ENCODE assay signal across 8 mouse cellular contexts in the genomic region with DNA sequence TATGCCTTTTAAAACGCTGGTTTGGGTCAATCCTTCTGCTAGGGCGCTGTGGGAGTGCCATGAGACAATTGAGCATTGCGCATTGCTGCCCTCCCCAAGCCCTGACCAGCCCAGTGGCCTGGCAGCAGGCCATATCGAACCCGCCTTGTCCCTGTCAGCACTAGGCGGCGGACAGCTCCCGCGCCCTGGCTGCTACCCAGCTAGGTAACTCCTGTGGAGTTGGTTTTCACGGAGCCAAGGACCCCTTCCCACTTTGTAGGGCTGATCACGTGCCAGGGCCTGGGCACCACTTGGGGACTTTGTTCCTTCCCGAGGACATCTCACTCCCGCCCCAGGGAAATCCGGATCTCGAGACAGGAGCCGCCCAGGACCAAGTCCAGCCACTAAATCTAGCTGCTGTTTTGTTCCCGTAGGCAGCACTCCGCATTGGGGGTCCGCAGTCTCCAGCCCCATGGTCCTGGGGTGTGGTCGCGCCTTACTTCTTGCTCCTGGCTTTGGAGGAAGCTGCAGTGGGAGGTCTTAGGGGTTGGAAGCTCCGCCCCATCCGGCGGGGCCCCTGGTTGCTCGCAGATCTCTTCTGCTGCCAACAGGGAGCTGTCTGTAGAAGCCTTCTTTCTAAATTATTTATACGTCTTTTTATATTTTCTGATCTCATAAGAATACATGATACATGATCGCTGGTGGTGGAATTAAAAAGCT. TPM values are rescaled to one million over a fixed set of nuclear protein-coding genes. Genes with fewer than 3 reads are reported as not detected.
DNase-seq lines count a peak whose midpoint lies in the region; ATAC-seq lines count a peak whose summit lies in the region.

No protein-coding gene starts in this region.

- peaks cover 9% of the 10 kb centered on the region for H3K4me1 ChIP-seq in hindbrain, embryonic 15.5 days (replicated peaks)
- peaks cover 7% of the 10 kb centered on the region for H3K4me1 ChIP-seq in midbrain, embryonic 10.5 days
- no peaks in the 10 kb centered on the region for H3K4me1 ChIP-seq in stomach, embryonic 14.5 days (ENCODE audit: control insufficient read depth, insufficient read depth, low read length)

- H3K27ac ChIP-seq in hindbrain, embryonic 15.5 days (replicated peaks): no peak overlapping the region
- H3K27ac ChIP-seq in midbrain, embryonic 10.5 days (replicated peaks): no peak overlapping the region
- no peak overlapping the region for H3K27ac ChIP-seq in stomach, embryonic 14.5 days (ENCODE audit: low read length)

- DNase-seq in left cerebral cortex, postnatal 14 days (ENCODE audit: low spot score in 2 of 2): peak; percentile 46
- no peak for DNase-seq in left cerebral cortex, adult 9 months (ENCODE audit: low spot score in 2 of 2)
- DNase-seq in adrenal gland, postnatal 10 days: peak; percentile 78
- DNase-seq in embryo, embryonic 10 days (ENCODE audit: low spot score): peak; percentile 76
- peak; percentile 26 for DNase-seq in midbrain, embryonic 10.5 days (ENCODE audit: low spot score)
- no peak for DNase-seq in spleen, adult 12 weeks (ENCODE audit: low spot score)

- 7% methylated on average over 27 of the region's 27 CpGs for WGBS in hindbrain, embryonic 15.5 days
- 6% methylated on average over 27 of the region's 27 CpGs for WGBS in midbrain, embryonic 10.5 days
- WGBS in stomach, embryonic 14.5 days: 6% methylated on average over 27 of the region's 27 CpGs

- intact Hi-C loops in left cerebral cortex, postnatal 14 days (cut with DNase I): no loop called here

- no peaks in the 10 kb centered on the region for H3K9me3 ChIP-seq in hindbrain, embryonic 15.5 days
- H3K9me3 ChIP-seq in midbrain, embryonic 10.5 days (replicated peaks): no peaks in the 10 kb centered on the region
- no peaks in the 10 kb centered on the region for H3K9me3 ChIP-seq in stomach, embryonic 14.5 days (ENCODE audit: control insufficient read depth, low read depth, low read length)

- peak overlapping the region; percentile 60 for H3K4me2 ChIP-seq in hindbrain, embryonic 15.5 days
- no peak overlapping the region for H3K4me2 ChIP-seq in stomach, embryonic 14.5 days (replicated peaks; ENCODE audit: low read depth, low read length)

- peaks cover 11% of the 10 kb centered on the region for H3K27me3 ChIP-seq in hindbrain, embryonic 15.5 days
- H3K27me3 ChIP-seq in midbrain, embryonic 10.5 days (ENCODE audit: low read depth, poor library complexity, severe bottlenecking): peaks cover 6% of the 10 kb centered on the region
- no peaks in the 10 kb centered on the region for H3K27me3 ChIP-seq in stomach, embryonic 14.5 days (ENCODE audit: control insufficient read depth, insufficient read depth, low read length)

- H3K9ac ChIP-seq in hindbrain, embryonic 15.5 days: peak overlapping the region; percentile 14; the same call in 1 of the 2 replicates
- no peak overlapping the region for H3K9ac ChIP-seq in stomach, embryonic 14.5 days (replicated peaks; ENCODE audit: low read depth, low read length)

- H3K4me3 ChIP-seq in hindbrain, embryonic 15.5 days: peak overlapping the region; percentile 27
- peak overlapping the region; percentile 41 for H3K4me3 ChIP-seq in midbrain, embryonic 10.5 days
- no peak overlapping the region for H3K4me3 ChIP-seq in stomach, embryonic 14.5 days (ENCODE audit: low read depth, low read length)

- peak; percentile 69; the same call in 1 of the 2 replicates for ATAC-seq in hindbrain, embryonic 15.5 days (ENCODE audit: low FRiP score, low read depth)
- ATAC-seq in stomach, embryonic 14.5 days (ENCODE audit: insufficient number of reproducible peaks, insufficient read depth, low FRiP score, low read depth): 0 out of 2 replicates have a peak, but pooled peaks have one; percentile 42

- no peaks in the 10 kb centered on the region for H3K36me3 ChIP-seq in hindbrain, embryonic 15.5 days
- H3K36me3 ChIP-seq in midbrain, embryonic 10.5 days: no peaks in the 10 kb centered on the region
- H3K36me3 ChIP-seq in stomach, embryonic 14.5 days (ENCODE audit: control insufficient read depth, insufficient read depth, low read length): no peaks in the 10 kb centered on the region

RNA-seq across cellular contexts. Expression of gene Wfs1, which starts 26.8 kb away (rescaled TPM):
- total RNA-seq in left cerebral cortex, postnatal 14 days (2021): 100 to 1,000 TPM in 1 of 2 experiments, 10 to 100 TPM in 1; 94.8 to 121 TPM
- 10 to 100 TPM; 19.0 to 19.6 TPM for total RNA-seq in adrenal gland, postnatal 10 days (2021)
- 8.8 TPM in 2 replicates for polyA plus RNA-seq in hindbrain, embryonic 15.5 days (2015; fragmentation: Nextera tagmentation; extraction: Ambion mirVana)
- 8.9 and 9.9 TPM in 2 replicates for polyA plus RNA-seq in midbrain, embryonic 10.5 days (2016; fragmentation: Nextera tagmentation; extraction: Ambion mirVana)
- polyA plus RNA-seq in stomach, embryonic 14.5 days (2014; fragmentation: Nextera tagmentation; extraction: Ambion mirVana): 9.4 and 11.0 TPM in 2 replicates

Comparison
In these comparisons a context has a peak if more than half of its experiments do, and no peak if none do; other contexts are left out.
1. DNase-seq: peak in left cerebral cortex, postnatal 14 days (2 of 2), adrenal gland, postnatal 10 days (single experiment), embryo, embryonic 10 days (single experiment) and midbrain, embryonic 10.5 days (single experiment); none in left cerebral cortex, adult 9 months (0 of 2) and spleen, adult 12 weeks (single experiment).